Mouse (Mus musculus) urinary bladder, postnatal 25 days (tissue): ENCODE measurements at regions not wholly inside any gene's neighbourhood (a gene's known extent, or its start where the extent isn't known, plus 50 kb on each side); places are given as distances from the start of the nearest gene placed in this dataset.

Experiments used
- DNase-seq: peaks from one replicate; pipeline ENCODE4 v3.0.0; 2022; ENCODE audit warnings: low spot score

DNA sequence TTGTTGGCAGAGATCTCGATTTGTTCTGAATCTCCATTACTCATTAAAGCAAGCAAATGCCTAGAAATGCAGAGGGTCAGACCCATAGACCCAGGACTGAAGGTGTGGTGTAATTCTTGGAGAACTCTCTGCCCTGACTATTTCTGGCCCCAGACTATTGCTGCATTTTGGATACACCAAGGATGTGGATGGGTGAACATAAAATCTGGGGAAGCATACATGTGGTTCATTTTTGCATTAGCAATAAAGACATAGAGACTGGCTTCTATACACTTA is 303.0 kb downstream of the Meis1 start:
- DNase-seq = no peak

DNA sequence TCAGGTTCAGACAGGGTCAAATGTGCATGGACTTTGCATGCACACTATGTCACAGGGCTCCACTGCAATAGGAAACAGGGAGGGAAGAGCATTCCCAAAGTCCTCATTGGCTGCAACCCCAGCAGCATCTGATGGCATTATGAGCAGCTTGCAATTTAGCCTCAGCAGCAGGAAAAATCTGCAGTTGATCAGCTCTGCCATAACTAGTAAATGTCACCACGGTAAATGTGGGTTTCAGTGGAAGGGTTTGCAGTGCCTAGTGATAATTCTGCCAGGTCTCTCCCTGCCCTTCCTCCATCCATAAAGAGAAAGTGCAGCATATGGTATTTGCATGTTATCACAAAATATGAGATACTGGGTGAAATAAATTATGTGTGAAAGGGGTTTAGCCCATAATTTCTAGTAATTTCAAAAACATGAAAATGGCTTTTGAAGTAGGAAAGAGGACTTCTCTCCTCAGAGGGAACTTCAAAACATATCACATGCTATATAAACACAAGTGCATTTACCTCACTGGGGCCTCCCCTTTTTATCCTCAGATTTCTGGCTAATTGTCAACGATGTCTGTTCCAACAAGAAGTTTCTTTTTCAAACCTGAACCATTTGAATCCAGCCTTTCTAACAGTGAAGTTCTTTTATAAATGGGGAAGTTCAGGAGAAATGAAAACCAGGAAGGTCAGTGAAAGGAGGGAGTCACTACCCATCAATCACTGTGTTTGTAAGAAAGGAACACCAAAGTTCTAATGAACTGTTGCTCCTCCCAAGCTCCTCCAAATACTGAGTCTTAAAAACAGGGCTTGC is 303.5 kb downstream of the Meis1 start:
- no peak for DNase-seq

DNA sequence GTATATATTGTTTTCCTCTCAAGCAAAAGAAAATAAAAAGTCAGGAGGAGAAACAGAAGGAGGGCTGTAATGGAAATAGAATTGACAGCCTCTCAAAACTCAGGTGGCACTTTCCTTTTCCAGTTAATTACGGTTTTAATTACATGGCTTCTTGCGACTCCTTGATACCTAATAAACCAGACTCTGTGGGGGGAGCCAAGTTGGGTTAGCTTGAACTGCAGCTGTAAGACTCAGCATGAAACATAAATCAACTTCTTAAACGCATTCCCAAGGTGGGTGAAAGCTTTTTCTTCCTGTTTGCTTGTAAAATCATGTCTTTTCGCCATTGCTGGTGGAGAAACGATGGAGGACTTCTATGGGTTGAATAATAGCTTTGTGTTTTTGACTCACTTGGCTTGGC is 304.4 kb downstream of the Meis1 start:
- no peak for DNase-seq

DNA sequence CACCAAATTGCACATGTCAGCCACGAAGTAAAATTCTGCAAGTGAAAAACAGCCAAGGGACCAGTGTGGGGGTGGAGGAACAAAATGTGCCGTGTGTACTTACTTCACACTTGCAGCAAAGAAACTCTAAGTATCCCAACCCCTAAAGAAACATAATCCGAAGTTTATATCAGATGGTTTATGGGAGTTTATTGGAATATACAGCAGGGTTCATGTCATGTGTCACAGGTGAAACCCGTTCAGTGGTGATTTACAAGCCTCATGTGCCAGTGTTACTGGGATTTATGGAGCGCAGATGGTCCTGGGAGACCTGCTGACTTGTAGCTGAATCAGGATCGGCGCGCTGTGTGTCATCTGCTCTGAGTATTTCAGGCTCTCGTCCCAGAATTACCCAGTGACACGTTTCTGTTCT is 306.1 kb downstream of the Meis1 start:
- DNase-seq = no peak

GRCm38 (mm10) chr11:18709628-18710027 is 309.2 kb downstream of the Meis1 start:
- DNase-seq = no peak

GRCm38 (mm10) chr11:18681593-18681992 is 337.2 kb downstream of the Meis1 start:
- no peak for DNase-seq

GRCm38 (mm10) chr11:18676876-18677275 is 341.9 kb downstream of the Meis1 start:
- no peak for DNase-seq

DNA sequence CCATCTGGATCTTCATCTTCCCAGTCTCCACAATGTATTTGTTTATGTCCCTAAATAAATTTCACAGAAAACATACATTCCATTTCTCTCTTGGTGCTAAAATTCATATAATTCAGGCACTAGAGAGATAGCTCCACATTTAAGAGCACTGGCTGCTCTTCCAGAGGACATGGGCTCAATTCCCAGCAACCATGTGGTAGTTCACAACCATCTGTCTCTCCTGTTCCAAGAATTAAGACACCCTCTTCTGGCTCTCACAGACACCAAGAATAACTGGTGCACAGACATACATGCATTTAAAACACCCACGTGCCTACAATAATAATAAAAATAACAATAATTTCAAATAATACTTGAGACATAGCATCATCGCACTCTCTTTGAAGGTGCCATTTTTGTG is 347.8 kb downstream of the Meis1 start:
- no peak for DNase-seq

DNA sequence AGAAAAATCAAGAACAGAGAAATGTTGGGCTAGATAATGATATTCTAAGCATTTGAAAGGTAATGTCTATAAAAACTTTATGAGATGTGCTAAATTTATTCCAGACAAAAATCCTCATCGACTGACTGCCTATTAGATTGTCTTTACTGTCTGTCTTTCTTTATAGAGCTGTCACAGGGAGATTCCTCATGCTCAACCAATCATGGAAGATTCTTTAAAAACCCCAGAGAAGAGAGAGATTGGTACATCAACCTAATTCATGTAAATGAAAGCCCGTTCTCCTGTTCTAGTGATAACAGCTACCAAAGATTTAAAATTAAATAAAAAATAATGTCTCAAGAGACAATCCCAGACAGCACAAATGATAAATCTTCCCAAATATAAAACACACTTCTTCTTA is 349.5 kb downstream of the Meis1 start:
- no peak for DNase-seq

- no peak for DNase-seq
Measured at GRCm38 (mm10) chr11:18656358-18656757, 362.4 kb downstream of the Meis1 start.

DNA sequence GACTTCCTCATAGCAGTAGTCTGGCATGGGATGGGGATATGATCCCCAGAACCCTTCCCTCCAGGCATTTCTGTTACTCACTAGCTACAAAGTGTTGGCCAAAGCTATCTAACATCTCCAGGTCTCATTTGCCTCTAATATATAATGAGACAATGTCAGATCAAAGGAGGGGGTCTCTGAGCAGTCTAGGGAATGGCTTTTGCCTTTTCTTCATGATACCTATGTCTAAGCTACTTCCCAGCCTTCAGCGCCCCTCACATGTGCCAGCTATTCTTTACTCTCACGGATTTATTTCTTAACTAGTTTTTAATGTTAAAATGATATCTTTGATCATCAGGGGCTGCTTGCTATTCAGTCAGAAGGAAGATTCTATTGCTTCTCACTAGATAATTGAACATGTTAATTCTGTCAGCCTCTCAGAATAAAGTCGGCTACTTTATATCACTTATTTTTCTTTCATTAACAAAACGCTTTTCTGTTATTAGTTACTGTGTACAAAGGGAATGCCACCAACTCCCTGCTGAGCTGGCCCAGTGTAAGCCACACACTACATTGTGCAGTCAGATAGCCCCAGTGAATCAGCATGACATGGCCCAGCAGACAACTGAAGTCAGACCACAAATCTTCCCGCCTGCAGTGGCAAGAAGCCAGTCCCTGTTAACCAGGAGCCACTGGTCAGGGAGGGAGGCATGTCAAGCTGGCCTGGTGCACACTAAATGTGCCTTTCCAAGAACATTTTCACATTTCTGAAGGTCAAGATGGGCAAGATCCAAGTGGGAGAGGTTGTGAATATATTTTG is 386.6 kb downstream of the Meis1 start:
- no peak for DNase-seq

- DNase-seq = no peak
Measured at GRCm38 (mm10) chr11:18631570-18631969, 387.2 kb downstream of the Meis1 start.

GRCm38 (mm10) chr11:18621777-18622176 is 397.0 kb downstream of the Meis1 start:
- DNase-seq = no peak

GRCm38 (mm10) chr11:18604836-18605235 is 413.9 kb downstream of the Meis1 start:
- no peak for DNase-seq

- DNase-seq = no peak
Measured at GRCm38 (mm10) chr11:18601568-18602182, 417.1 kb downstream of the Meis1 start.

DNA sequence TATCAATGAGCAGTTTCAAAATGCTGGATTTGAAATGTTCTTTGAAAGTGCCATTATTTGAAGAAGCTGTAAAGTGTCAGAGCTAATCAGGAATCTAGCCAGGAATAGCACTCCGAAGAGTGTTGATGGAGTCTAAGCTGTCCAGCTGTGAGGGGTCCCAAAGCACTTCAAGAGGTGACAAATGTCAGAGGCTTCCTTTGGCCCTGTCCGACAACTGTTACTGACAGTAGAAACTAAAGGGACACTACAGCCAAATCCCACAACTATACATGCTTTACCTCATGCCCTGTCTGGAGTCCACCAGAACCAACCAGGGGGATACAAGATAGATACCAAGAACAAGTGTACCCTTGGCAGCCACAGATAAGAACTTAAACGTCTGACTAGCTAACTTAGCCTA is 420.4 kb downstream of the Meis1 start:
- DNase-seq = no peak

DNA sequence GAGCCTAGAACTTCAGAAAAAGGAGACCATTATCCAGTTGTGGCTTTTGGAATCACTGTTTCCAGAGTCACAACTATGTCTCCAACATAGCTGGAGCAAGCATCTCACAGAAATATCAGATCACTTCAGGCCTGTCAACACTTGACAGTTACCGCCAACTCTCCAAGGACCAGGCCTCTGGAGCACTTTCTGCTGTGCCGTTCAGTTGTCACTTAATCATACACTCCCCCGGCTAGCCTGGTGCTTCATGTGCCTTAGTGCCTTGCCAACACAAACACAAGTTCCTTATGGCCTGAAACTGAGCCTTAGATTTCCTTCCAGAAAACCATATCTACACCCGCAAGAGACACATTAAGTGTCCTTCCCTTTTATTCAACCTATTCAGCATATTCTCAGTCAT is 421.8 kb downstream of the Meis1 start:
- no peak for DNase-seq

DNA sequence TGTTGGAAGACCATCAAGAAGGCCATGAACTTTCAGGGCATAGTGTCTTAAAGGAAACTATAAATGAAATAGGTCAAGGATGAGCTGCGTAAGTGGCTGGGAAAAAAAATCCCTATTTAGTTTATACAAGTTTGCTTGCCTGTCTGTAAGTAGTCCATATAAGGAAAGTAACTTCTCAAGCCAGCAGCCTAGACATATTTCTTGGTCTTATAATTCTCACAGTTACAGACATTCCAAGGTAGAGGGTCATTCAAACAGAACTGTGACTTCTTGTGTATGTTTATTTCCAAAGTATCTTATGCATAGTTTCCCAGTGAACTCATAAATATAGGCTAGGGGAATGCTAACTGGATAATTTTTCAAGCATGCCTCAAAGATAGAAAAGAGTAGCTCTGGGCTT is 428.3 kb downstream of the Meis1 start:
- no peak for DNase-seq

DNA sequence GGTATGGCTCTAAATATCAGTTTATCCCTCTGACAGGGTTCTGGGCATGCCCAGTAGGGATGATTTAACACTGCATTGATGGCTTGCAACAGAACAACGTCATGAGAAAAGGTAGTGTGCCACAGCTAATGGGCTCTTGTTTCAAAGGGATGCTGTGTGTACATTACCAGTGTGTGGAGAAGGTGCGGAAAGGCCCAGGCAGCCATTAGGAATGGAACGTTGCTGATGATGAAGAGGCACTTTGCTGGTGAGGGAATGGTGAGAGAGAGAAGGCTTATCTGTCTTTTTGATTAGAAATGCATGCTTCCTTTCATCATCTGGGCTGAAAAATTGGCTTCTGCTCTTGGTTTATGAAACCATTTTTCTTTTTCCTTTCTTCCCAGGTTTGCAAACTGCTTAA is 432.3 kb downstream of the Meis1 start:
- no peak for DNase-seq

GRCm38 (mm10) chr11:18585031-18585430 is 433.8 kb downstream of the Meis1 start:
- no peak for DNase-seq

DNA sequence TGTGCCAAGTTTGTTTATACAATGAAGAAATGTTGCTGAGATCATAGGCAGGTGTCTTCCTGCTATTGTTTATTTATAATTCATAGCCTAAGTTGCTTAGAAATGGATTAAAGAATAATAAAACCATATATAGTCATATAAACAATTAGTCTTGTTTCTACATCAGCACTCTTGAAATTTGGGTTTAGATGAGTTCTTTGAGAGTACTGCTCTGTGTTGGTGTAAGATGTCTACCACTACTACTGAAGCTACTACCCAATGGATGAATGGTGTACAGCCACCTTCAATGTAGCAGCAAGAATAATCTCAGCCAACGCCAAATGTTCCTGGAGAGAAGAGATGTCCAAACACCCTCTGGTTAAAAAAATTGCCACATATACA is 436.0 kb downstream of the Meis1 start:
- DNase-seq = no peak

DNA sequence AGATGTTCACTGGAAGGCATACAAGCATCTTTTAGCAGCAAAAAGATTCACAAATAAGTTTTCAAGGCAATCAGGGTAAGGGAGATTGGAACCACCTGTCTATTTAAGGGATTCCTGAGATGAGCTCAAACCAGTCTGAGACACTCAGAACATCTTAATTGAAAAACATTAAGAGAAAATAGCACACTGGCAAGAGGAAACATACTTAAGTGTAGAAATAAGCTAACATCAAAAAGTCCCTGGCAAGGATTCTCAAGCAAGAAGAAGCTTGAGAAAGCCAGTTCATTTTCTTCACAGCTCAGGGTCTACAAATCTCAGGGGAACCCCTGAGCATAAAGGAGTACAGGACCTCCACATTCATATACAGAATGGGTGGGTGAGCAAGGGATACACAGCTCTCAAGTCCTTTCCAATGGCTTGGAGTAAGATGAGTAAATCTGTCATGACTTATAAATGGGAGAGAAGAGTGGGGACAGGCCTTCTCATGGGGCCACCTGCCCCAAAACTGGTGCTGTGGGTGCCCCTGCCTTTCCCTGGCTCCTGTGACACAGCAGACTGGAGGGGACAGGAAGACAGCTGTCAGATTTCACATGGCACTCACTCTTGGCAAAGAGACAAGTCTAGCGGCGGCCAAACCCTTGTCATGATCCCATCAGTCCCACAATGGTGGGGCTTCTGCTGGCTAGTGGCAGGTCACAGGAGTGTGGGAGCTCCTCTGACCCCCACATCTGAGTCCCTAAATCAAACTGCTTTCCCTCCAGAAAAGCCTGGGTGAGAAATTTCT is 436.6 kb downstream of the Meis1 start:
- no peak for DNase-seq
